Mouse (Mus musculus) hindbrain, embryonic 11.5 days (tissue): Measurements from ENCODE around the gene Ttc30a2. TPM values are rescaled to one million over a fixed set of nuclear protein-coding genes. Genes with fewer than 3 reads are reported as not detected.
A peak's percentile ranks its signal among the peaks of the same experiment; 100 is the strongest.
"Not testable (repeated sequence)": the region's sequence is repeated elsewhere in the genome, so short reads cannot be mapped to it uniquely, and the experiment has no call there.

Experiments
- ATAC-seq: fragments of 200-750 bp; cut with Nextera tagmentation; 2 replicates; pipeline ENCODE4 v1.8.0; 2017; ENCODE audit warnings: mild to moderate bottlenecking, moderate TSS enrichment, moderate library complexity; ENCODE audit not compliant: low FRiP score
- DNase-seq: peaks from one replicate; pipeline ENCODE4 v3.0.0-alpha.2; 2015; ENCODE audit warnings: low spot score
- H3K27ac ChIP-seq: fragments of 300-500 bp; sonication (generic); 2 replicates; pipeline ENCODE4 v1.5.1; 2014; ENCODE audit warnings: mild to moderate bottlenecking, low read depth, low read length
- H3K27me3 ChIP-seq: fragments of 300-500 bp; sonication (generic); 2 replicates; pipeline ENCODE4 v1.6.1; 2014; ENCODE audit warnings: mild to moderate bottlenecking, low read length, moderate library complexity, mixed read lengths; ENCODE audit not compliant: control insufficient read depth, insufficient read depth
- H3K36me3 ChIP-seq: fragments of 300-500 bp; sonication (generic); 2 replicates; pipeline ENCODE4 v1.6.1; 2014; ENCODE audit warnings: mild to moderate bottlenecking, low read length, moderate library complexity, mixed read lengths; ENCODE audit not compliant: control insufficient read depth, insufficient read depth
- H3K4me1 ChIP-seq: fragments of 300-500 bp; sonication (generic); replicated peaks from 2 replicates; pipeline ENCODE4 v1.6.1; 2014; ENCODE audit warnings: low read length, mixed read lengths; ENCODE audit not compliant: control insufficient read depth, insufficient read depth
- H3K4me2 ChIP-seq: fragments of 300-500 bp; sonication (generic); replicated peaks from 2 replicates; pipeline ENCODE4 v1.6.1; 2014; ENCODE audit warnings: mild to moderate bottlenecking, low read depth, low read length
- H3K4me3 ChIP-seq: fragments of 300-500 bp; sonication (generic); 2 replicates; pipeline ENCODE4 v1.5.1; 2014; ENCODE audit warnings: low read depth, low read length
- H3K9ac ChIP-seq: fragments of 300-500 bp; sonication (generic); 2 replicates; pipeline ENCODE4 v1.6.1; 2014; ENCODE audit warnings: low read depth, low read length
- H3K9me3 ChIP-seq: fragments of 300-500 bp; sonication (generic); 2 replicates; pipeline ENCODE4 v1.6.1; 2016; ENCODE audit warnings: low read length; ENCODE audit not compliant: control insufficient read depth
- WGBS: fragments of 180-500 bp; shearing (Covaris S2); extraction: QIAGEN DNeasy Blood & Tissue Kit; methylation state at CpG from one replicate; pipeline ENCODE4 v1.1.7; 2014; 5-methylcytosine and 5-hydroxymethylcytosine counted together
- polyA plus RNA-seq: library from polyadenylated mRNA; unstranded; fragments of >200 nt; fragmentation: Nextera tagmentation; extraction: Ambion mirVana; gene quantifications from 2 replicates; pipeline ENCODE4 v1.2.1, GENCODE M21; 2014

Gene Ttc30a2
- polyA plus RNA-seq, 1 experiment from 2014 or later, result 1.2 TPM

DNA sequence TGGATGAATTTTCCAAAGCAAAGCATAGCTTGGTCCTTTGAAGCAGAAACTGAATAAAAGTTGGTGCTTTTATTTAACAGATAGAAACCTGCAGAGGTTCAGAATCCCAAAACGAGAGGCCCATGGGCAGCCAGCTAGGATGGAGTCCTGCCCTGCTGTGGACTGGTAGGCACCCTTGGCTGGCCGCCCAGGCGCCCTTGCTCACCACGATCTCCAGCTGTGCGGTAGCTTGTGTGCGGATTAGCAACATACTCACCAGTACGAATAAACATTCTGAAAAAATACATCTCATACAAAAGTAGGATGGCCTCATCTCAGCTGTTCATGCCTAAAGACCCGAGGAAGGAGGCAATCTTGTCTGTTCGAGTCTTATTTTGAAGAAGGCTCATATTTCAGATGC, 9.8 kb upstream of the Ttc30a2 start:
- peaks cover 8% of the 10 kb centered on the region; the same call in 1 of the 2 replicates for H3K4me1 ChIP-seq
- no peak overlapping the region for H3K4me3 ChIP-seq
- peak overlapping the region; percentile 66; the same call in 1 of the 2 replicates for H3K27ac ChIP-seq
- H3K9me3 ChIP-seq, result no peaks in the 10 kb centered on the region
- no peak for ATAC-seq
- 73% methylated on average over 9 of the region's 9 CpGs for WGBS
- no peak for DNase-seq
- no peak overlapping the region for H3K9ac ChIP-seq
- no peaks in the 10 kb centered on the region for H3K27me3 ChIP-seq
- H3K36me3 ChIP-seq, result no peaks in the 10 kb centered on the region
- H3K4me2 ChIP-seq, result no peak overlapping the region

DNA sequence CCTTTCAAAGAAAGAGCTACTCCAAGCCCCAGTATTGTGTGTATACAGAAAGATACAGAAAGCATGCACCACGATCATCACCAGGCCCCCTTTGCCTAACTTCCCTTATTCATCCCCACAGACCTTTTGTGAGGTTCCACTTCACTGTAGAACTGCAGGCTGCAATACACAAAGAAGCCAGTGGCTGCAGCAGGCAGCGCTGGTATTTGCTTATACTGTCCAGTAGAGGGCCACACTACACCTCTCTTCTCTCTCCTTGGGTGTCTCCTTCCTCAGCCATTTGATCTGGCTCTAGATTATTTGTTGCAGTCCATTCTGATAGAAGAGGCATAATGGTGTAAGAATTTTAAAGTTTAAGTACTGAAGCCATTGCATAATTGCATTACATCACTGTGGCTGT, 7.2 kb upstream of the Ttc30a2 start:
- ATAC-seq (peak; percentile 65), DNase-seq (peak; percentile 81)
- Histone ChIP-seq H3K4me1 (peaks cover 4% of the 10 kb centered on the region; the same call in 1 of the 2 replicates), H3K9ac (no peak overlapping the region), H3K4me3 (no peak overlapping the region), H3K27ac (no peak overlapping the region), H3K36me3 (no peaks in the 10 kb centered on the region), H3K27me3 (no peaks in the 10 kb centered on the region), H3K4me2 (no peak overlapping the region), H3K9me3 (no peaks in the 10 kb centered on the region)
- WGBS, result 10% methylated on average over 2 of the region's 2 CpGs

GRCm38 (mm10) chr2:75983847-75984246, 5.9 kb upstream of the Ttc30a2 start:
- Histone ChIP-seq H3K9me3 (no peaks in the 10 kb centered on the region), H3K4me1 (peaks cover 4% of the 10 kb centered on the region; the same call in 1 of the 2 replicates), H3K27ac (peak overlapping the region; percentile 42; the same call in 1 of the 2 replicates), H3K4me2 (no peak overlapping the region), H3K9ac (no peak overlapping the region), H3K4me3 (no peak overlapping the region), H3K27me3 (no peaks in the 10 kb centered on the region; the same call in 1 of the 2 replicates), H3K36me3 (no peaks in the 10 kb centered on the region)
- DNase-seq (no peak), ATAC-seq (no peak)
- WGBS, result 63% methylated on average over 3 of the region's 3 CpGs

- no peak overlapping the region for H3K9ac ChIP-seq
- no peaks in the 10 kb centered on the region; the same call in 1 of the 2 replicates for H3K27me3 ChIP-seq
- no peak overlapping the region for H3K4me3 ChIP-seq
- WGBS, result 95% methylated on average over 3 of the region's 3 CpGs
- no peaks in the 10 kb centered on the region for H3K9me3 ChIP-seq
- H3K4me1 ChIP-seq, result peaks cover 4% of the 10 kb centered on the region; the same call in 1 of the 2 replicates
- DNase-seq (no peak), ATAC-seq (no peak)
- H3K36me3 ChIP-seq, result no peaks in the 10 kb centered on the region
- no peak overlapping the region for H3K4me2 ChIP-seq
- H3K27ac ChIP-seq, result no peak overlapping the region
These were observed 5.1 kb upstream of the Ttc30a2 start for GRCm38 (mm10) chr2:75983091-75983490.

GRCm38 (mm10) chr2:75982626-75983025, 4.7 kb upstream of the Ttc30a2 start:
- Histone ChIP-seq H3K36me3 (no peaks in the 10 kb centered on the region), H3K27ac (no peak overlapping the region), H3K9me3 (no peaks in the 10 kb centered on the region), H3K4me2 (no peak overlapping the region), H3K9ac (no peak overlapping the region), H3K27me3 (no peaks in the 10 kb centered on the region; the same call in 1 of the 2 replicates), H3K4me1 (peaks cover 4% of the 10 kb centered on the region; the same call in 1 of the 2 replicates), H3K4me3 (no peak overlapping the region)
- DNase-seq, result no peak
- no peak for ATAC-seq
- 93% methylated on average over 4 of the region's 4 CpGs for WGBS

DNA sequence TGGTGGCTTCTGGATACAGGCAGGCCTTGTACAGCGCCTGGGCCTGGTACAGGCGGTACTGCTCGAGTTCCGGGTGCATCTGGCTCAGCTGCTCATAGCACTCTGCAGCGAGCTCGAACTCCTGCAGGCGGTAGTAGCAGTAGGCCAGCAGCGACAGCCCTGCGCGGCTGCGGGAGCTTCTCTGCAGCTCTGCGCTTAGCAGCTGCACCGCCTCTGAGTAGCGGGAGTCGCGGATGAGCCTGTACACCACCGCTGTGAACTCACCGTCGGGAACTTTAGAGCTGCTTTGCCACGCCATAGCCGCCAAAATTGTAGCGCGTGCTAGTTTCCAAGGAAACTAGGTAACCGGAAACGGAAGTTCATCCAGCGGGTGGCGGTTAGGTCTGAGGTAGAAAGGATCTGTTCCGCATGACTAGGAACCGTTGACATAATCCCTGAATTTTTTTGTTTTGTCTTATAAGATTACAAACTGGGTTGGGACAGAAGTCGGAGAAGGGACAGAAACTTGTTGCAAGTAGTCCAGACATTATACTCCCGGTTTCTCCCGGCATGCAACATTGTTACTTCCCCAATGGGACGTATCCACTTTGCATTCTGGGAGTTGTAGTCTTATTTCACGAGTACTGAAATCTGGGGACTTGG, 3.6 kb upstream of the Ttc30a2 start, which contains the start of gene Ttc30a1:
Ttc30a1 (minus strand) TSS at position 528 of the 642 bp plus-strand sequence.
- Histone ChIP-seq H3K4me2 (peak within 1 kb of the TSS; percentile 48), H3K4me3 (peak within 1 kb of the TSS; percentile 29), H3K9ac (peak within 1 kb of the TSS; percentile 12)
- H3K9me3 ChIP-seq, H3K36me3 ChIP-seq, H3K27ac ChIP-seq, H3K4me1 ChIP-seq, H3K27me3 ChIP-seq: not testable (repeated sequence)
- ATAC-seq (peak; percentile 76), DNase-seq (peak; percentile 92)
- WGBS, result 1% methylated on average over 29 of the region's 34 CpGs

- H3K4me1 ChIP-seq, DNase-seq, H3K36me3 ChIP-seq, H3K9me3 ChIP-seq, H3K9ac ChIP-seq, H3K27ac ChIP-seq, ATAC-seq, H3K27me3 ChIP-seq: not testable (repeated sequence)
- H3K4me3 ChIP-seq, result peak overlapping the region; percentile 29; the same call in 1 of the 2 replicates
- H3K4me2 ChIP-seq, result peak overlapping the region; percentile 48
- whole genome bisulfite sequencing, result 97% methylated on average over 13 of the region's 13 CpGs
These were observed 3.0 kb upstream of the Ttc30a2 start for GRCm38 (mm10) chr2:75980933-75981439.

DNA sequence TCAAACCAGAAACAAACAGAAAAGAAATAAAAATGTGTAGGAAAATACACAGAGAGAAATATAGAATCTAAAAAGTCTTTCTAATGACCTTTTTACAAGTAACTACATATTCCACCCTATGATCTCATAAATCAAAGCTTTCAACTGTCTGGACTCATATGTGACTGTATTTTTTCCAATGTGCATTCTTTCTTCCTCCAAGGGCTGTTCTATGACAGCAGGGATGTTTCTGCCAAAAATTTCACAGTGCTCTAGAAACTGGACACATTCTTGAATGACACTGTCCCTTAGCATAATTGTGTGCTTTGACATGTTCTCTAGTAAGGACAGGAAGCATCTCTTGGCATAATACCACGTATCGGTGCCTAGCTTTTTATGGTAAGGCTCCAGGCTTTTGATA, 1.9 kb downstream of the Ttc30a2 start:
- ATAC-seq, DNase-seq: not testable (repeated sequence)
- WGBS, result 90% methylated on average over 2 of the region's 2 CpGs

DNA sequence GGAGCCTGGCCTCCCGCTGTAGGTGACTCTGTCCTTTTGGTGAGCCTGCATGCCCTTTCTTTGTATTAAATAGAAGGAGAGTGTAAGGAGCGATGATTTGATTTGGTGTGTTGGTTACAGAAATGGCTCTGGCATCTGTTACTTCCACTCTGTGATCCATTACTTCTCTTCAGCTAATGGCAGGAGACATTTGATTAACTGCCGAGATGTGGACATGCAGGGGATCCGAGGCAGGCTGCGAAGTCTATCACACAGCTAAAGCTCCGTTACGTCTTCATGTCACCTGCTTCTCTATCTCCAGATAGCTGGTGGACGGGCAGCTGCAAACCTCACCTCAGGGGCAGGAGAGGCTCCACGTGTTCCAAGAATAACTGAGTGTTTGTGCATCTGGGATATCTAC, 3.8 kb downstream of the Ttc30a2 start:
- Histone ChIP-seq H3K9me3 (no peaks in the 10 kb centered on the region), H3K27me3 (no peaks in the 10 kb centered on the region), H3K9ac (no peak overlapping the region), H3K27ac (no peak overlapping the region), H3K4me3 (no peak overlapping the region), H3K36me3 (no peaks in the 10 kb centered on the region), H3K4me1 (no peaks in the 10 kb centered on the region), H3K4me2 (no peak overlapping the region)
- WGBS, result 76% methylated on average over 9 of the region's 9 CpGs
- no peak for ATAC-seq
- no peak for DNase-seq

More for the DNA sequence above, 1.9 kb downstream of the Ttc30a2 start:
- H3K4me3 ChIP-seq, H3K4me1 ChIP-seq, H3K4me2 ChIP-seq, H3K27me3 ChIP-seq, H3K27ac ChIP-seq, H3K9ac ChIP-seq, H3K36me3 ChIP-seq, H3K9me3 ChIP-seq: not testable (repeated sequence)
